Mouse (Mus musculus) heart, embryonic 14.5 days (tissue): ENCODE measurements at regions not wholly inside any gene's neighbourhood (a gene's known extent, or its start where the extent isn't known, plus 50 kb on each side); places are given as distances from the start of the nearest gene placed in this dataset.

Source experiments
- ATAC-seq: fragments of 200-750 bp; cut with Nextera tagmentation; 2 replicates; pipeline ENCODE4 v1.8.0; 2017; ENCODE audit warnings: low read depth, moderate TSS enrichment; ENCODE audit not compliant: insufficient number of reproducible peaks, insufficient read depth, low FRiP score
- H3K27ac ChIP-seq, 2 experiments: fragments of 200-500 bp in 1 of 2; fragments of 300-500 bp in 1 of 2; sonication (generic) in 1 of 2; replicated peaks in 1 of 2; 2 replicates each; pipeline ENCODE4 v1.5.1; 2012 to 2014; ENCODE audit warnings: low read depth in 2 of 2, low read length in 2 of 2, control low read depth in 1 of 2, mild to moderate bottlenecking in 1 of 2, mixed read lengths in 1 of 2; ENCODE audit not compliant: control insufficient read depth in 1 of 2, insufficient read depth in 1 of 2
- H3K27me3 ChIP-seq: fragments of 300-500 bp; sonication (generic); 2 replicates; pipeline ENCODE4 v1.6.1; 2014; ENCODE audit warnings: mild to moderate bottlenecking, low read length, control low read depth; ENCODE audit not compliant: control insufficient read depth, insufficient read depth
- H3K36me3 ChIP-seq: fragments of 300-500 bp; sonication (generic); 2 replicates; pipeline ENCODE4 v1.6.1; 2014; ENCODE audit warnings: mild to moderate bottlenecking, control low read depth, low read length, mixed read lengths; ENCODE audit not compliant: control insufficient read depth, insufficient read depth
- H3K4me1 ChIP-seq, 2 experiments: fragments of 200-500 bp in 1 of 2; fragments of 300-500 bp in 1 of 2; sonication (generic) in 1 of 2; 2 replicates each; pipeline ENCODE4 v1.6.1; 2012 to 2014; ENCODE audit warnings: low read length in 2 of 2, control low read depth in 1 of 2, mixed read lengths in 1 of 2; ENCODE audit not compliant: control insufficient read depth in 2 of 2, insufficient read depth in 2 of 2
- H3K4me2 ChIP-seq: fragments of 300-500 bp; sonication (generic); 2 replicates; pipeline ENCODE4 v1.6.1; 2014; ENCODE audit warnings: mild to moderate bottlenecking, low read length
- H3K4me3 ChIP-seq, 2 experiments: fragments of 200-500 bp in 1 of 2; fragments of 300-500 bp in 1 of 2; sonication (generic) in 1 of 2; 2 replicates each; pipeline ENCODE4 v1.5.1; 2012 to 2014; ENCODE audit warnings: low read length in 2 of 2, mild to moderate bottlenecking in 2 of 2, control low read depth in 1 of 2, low read depth in 1 of 2, moderate library complexity in 1 of 2; ENCODE audit not compliant: control insufficient read depth in 1 of 2, insufficient read depth in 1 of 2
- H3K9ac ChIP-seq: fragments of 300-500 bp; sonication (generic); 2 replicates; pipeline ENCODE4 v1.6.1; 2014; ENCODE audit warnings: mild to moderate bottlenecking, low read length
- H3K9me3 ChIP-seq: fragments of 300-500 bp; sonication (generic); 2 replicates; pipeline ENCODE4 v1.6.1; 2016; ENCODE audit warnings: low read length, control low read depth; ENCODE audit not compliant: control insufficient read depth
- WGBS: fragments of 180-500 bp; shearing (Covaris S2); extraction: QIAGEN DNeasy Blood & Tissue Kit; methylation state at CpG from one replicate; pipeline ENCODE4 v1.1.7; 2014; 5-methylcytosine and 5-hydroxymethylcytosine counted together

DNA sequence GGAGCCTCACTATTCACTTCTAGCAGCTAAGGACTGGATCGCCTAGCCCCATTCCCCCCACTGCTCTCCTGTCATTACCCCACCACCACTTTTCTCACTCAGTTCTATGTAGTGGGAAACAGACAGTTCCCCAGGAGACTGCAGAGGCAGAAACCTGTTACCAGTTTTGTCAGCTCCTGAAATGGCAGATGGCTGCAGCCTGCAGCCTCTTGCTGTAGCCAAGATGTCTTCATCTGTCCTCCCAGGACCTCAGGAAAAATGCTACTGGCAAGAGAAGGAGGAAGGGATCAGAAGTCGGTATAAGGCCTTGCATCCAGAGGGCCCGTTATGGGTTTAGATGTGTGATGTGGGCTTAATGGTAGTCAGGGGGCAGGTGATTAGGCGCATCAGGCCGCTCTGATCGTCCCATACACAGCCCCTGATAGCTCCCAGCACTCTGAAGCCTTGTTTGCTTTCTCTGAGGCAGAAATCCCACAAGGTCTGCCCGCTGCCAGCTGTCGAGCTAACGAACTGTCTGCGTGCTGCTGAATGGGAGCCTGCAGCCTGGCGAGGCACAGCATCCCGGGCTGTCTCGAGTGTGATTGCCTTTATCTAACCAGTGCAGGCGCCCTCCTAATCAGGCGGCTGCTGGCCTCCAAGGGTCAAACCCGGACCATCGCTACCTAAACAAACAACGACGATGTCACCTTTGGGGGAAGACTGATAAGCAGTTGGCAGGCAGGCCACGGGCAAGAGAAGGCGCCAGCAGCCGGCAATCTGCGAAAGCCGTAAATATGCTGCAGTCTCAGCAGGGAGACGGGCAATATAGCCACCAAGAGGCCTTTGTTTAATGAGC lies 236.3 kb upstream of the Npvf start:
- WGBS: 3% methylated on average over 25 of the region's 25 CpGs
- Histone ChIP-seq H3K27me3 (no peaks in the 10 kb centered on the region), H3K36me3 (no peaks in the 10 kb centered on the region), H3K4me2 (peak overlapping the region; percentile 63), H3K27ac (peak overlapping the region; percentile 53 to 65), H3K4me1 (peaks cover 12 to 26% of the 10 kb centered on the region in 2 experiments), H3K9ac (peak overlapping the region; percentile 55), H3K4me3 (peak overlapping the region in 1 of 2 experiments; percentile 13; a peak in 2 of 4 replicates), H3K9me3 (no peaks in the 10 kb centered on the region)
- peak; percentile 79 for ATAC-seq

DNA sequence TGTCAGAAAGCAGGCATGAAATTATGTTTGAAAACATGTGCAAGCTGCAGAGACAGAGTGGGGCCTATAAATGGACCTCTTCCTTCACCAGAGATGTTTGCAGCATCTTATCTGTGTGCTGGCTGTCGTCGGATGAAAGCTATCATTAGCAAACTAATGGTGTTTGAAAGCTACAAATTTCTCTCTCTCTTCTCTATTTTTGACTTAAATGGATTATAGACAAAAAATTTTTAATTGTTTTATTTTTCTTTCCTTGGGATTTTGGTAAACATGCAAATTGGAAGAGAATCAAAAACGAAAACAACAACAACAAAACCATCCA lies 236.9 kb upstream of the Npvf start:
- H3K36me3 ChIP-seq: no peaks in the 10 kb centered on the region
- peak overlapping the region; percentile 63 for H3K4me2 ChIP-seq
- H3K4me3 ChIP-seq: peak overlapping the region in 1 of 2 experiments; percentile 13; a peak in 1 of 4 replicates
- peak overlapping the region; percentile 34 to 65 for H3K27ac ChIP-seq
- peaks cover 12 to 26% of the 10 kb centered on the region in 2 experiments for H3K4me1 ChIP-seq
- H3K9ac ChIP-seq: no peak overlapping the region
- no peaks in the 10 kb centered on the region for H3K27me3 ChIP-seq
- no peak for ATAC-seq
- no peaks in the 10 kb centered on the region for H3K9me3 ChIP-seq
- 15% methylated on average over 3 of the region's 3 CpGs for WGBS

DNA sequence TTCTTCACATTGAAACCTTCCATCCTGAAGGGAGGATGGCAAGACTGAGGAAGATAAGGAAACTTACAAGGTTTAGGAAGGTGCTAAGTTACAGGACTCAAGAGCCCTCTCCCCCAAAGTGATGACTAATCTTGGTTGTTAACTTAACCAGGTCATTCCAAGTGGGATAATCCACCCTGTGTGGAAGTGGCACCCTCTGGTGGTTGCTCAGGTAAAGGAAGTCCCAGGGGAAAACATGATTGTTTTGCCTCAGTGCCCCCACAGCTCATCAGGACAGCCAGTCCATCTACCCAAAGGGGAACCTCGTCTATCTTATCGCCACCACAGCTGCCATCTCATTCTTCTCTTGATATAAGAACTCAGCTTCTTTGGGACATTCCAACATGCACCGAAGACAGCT lies 244.6 kb upstream of the Npvf start:
- Histone ChIP-seq H3K4me2 (no peak overlapping the region), H3K4me3 (no peak overlapping the region)
- WGBS: 86% methylated on average over 3 of the region's 3 CpGs

DNA sequence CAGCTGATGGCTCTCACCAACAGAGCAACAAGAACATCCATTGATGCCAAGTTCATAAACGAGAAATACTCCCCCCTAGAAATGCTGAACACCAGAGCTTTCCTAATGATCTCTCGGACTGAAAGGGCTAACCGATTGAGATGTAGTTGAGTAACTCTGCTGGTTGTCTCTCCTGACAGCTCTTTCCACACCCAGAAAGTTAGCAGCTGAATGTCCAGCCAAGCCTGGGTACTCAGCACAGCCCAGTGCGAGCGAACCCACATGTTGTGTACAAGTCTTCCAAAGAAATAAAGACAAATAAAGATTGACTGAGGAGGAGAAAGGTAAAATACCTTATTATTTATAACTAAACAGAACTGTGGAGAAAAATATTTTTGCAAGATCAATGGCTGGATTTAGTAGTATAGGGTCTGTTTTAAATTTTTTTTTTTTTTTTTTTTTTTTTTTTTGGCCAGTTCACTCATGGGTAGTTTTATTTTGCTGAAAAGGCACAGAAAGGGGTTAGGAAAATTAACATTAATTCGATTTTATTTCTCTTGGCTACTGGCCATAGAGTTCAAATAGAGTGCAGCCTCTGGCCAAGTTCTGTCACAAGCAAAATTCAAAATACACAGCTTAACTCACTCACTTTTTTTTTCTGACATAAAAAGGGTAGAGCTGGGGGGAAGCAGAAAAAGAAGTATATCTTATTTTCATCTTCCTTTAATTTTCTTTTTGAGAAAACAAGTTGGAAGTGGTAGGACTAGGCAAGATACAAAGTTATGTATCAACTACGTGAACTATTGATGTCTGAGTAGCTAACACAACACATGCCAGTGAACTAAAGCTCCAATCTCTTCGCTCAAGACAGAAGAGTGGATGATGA lies 261.2 kb upstream of the Npvf start:
- no peak for ATAC-seq
- Histone ChIP-seq H3K9ac (no peak overlapping the region), H3K4me1 (peaks cover 0 to 3% of the 10 kb centered on the region in 2 experiments; a peak in 1 of 4 replicates), H3K36me3 (no peaks in the 10 kb centered on the region), H3K27ac (peak overlapping the region; percentile 37 to 53; a peak in 2 of 4 replicates), H3K4me2 (no peak overlapping the region), H3K4me3 (no peak overlapping the region), H3K27me3 (no peaks in the 10 kb centered on the region), H3K9me3 (0 out of 2 replicates have a peak, but pooled peaks cover 4% of the 10 kb centered on the region)
- WGBS: 65% methylated on average over 8 of the region's 8 CpGs

More for the DNA sequence above, 244.6 kb upstream of the Npvf start:
- Histone ChIP-seq H3K27ac (no peak overlapping the region), H3K9me3 (no peaks in the 10 kb centered on the region), H3K36me3 (no peaks in the 10 kb centered on the region), H3K9ac (no peak overlapping the region), H3K27me3 (no peaks in the 10 kb centered on the region), H3K4me1 (no peaks in the 10 kb centered on the region)
- no peak for ATAC-seq

DNA sequence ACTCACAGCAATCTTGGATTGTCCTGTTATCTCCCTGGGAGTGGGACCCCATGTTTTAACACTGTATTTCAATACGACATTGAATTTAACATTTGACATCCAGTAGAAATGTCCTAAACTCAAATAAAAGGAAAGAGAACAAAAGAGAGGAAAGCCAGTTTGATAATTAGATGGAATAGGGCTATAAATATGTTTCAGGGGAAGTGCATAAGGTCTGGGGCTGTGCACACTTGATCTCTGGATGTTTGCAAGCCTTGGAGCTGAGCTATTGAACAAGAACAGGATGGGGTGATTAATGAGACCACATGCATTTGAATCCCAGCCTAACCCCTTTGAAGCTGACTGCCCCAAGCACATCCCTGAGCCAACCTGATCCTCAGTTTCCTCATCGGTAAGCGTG lies 264.0 kb upstream of the Npvf start:
- WGBS: 62% methylated on average over 3 of the region's 3 CpGs
- Histone ChIP-seq H3K9ac (no peak overlapping the region), H3K36me3 (no peaks in the 10 kb centered on the region), H3K4me2 (no peak overlapping the region), H3K27me3 (no peaks in the 10 kb centered on the region), H3K27ac (no peak overlapping the region), H3K4me3 (no peak overlapping the region), H3K4me1 (peaks cover 0 to 3% of the 10 kb centered on the region in 2 experiments; a peak in 1 of 4 replicates), H3K9me3 (0 out of 2 replicates have a peak, but pooled peaks cover 4% of the 10 kb centered on the region)
- ATAC-seq: no peak

DNA sequence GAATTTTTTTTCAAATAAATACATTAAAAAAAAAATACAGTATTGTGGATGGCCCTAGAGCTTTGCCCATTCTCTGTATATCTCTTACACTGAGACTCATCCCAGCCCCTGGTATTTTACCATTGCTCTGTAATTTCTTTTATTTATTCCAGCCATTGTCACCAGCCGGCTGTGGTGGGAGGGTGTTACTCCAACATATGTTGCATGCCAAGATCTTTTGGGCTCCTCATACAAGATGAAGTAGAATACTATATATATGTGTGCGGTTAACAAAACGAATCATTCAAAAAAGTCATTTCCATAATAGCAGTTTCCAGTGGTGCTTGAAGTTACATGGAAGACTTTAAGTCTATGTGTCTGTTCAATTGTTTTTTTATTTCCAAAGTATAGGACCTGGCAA lies 268.0 kb upstream of the Npvf start:
- ATAC-seq: no peak
- no peaks in the 10 kb centered on the region for H3K27me3 ChIP-seq
- no peak overlapping the region for H3K4me2 ChIP-seq
- no peak overlapping the region for H3K27ac ChIP-seq
- H3K4me3 ChIP-seq: no peak overlapping the region
- no peaks in the 10 kb centered on the region for H3K36me3 ChIP-seq
- peaks cover 4% of the 10 kb centered on the region; the same call in 1 of the 2 replicates for H3K9me3 ChIP-seq
- H3K4me1 ChIP-seq: no peaks in the 10 kb centered on the region
- WGBS: 90% methylated on average over 3 of the region's 3 CpGs
- H3K9ac ChIP-seq: no peak overlapping the region

DNA sequence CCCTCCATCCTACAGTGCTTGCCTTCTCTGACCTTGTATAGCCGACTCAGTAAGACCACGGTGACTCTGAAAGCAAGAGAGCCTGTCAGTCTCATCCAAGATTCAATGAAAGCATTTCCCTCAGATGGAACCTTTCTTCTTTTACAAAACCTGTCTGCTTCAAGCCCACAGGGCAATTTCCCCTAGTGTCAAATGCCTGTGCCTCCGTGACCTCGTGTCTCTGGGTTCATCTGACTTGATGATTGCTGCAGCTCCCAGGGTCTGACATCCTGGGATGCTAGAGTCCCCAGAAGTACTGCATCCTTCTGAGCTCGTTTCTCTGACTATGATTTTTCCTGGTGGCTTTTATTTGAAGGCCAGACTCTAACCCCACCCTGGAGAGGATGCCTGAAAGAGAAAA lies 270.3 kb upstream of the Npvf start:
- 45% methylated on average over 5 of the region's 5 CpGs for WGBS
- no peak overlapping the region for H3K27ac ChIP-seq
- H3K4me1 ChIP-seq: no peaks in the 10 kb centered on the region
- ATAC-seq: no peak
- 0 out of 2 replicates have a peak, but pooled peaks cover 3% of the 10 kb centered on the region for H3K27me3 ChIP-seq
- H3K4me3 ChIP-seq: no peak overlapping the region
- H3K4me2 ChIP-seq: no peak overlapping the region
- H3K36me3 ChIP-seq: no peaks in the 10 kb centered on the region
- no peak overlapping the region for H3K9ac ChIP-seq
- H3K9me3 ChIP-seq: peaks cover 4% of the 10 kb centered on the region; the same call in 1 of the 2 replicates
